Mouse (Mus musculus) spleen, postnatal 10 days (tissue): ENCODE results near the gene 7530416G11Rik.

ENCODE experiments used
- DNase-seq, 2 experiments: peaks; one replicate each; pipeline ENCODE4 v3.0.0; 2021 to 2022; ENCODE audit warnings: low spot score in 2 of 2

Gene 7530416G11Rik

GRCm38 (mm10) chr15:85479919-85480318 is 23.1 kb downstream of the 7530416G11Rik start:
- DNase-seq = no peak

DNA sequence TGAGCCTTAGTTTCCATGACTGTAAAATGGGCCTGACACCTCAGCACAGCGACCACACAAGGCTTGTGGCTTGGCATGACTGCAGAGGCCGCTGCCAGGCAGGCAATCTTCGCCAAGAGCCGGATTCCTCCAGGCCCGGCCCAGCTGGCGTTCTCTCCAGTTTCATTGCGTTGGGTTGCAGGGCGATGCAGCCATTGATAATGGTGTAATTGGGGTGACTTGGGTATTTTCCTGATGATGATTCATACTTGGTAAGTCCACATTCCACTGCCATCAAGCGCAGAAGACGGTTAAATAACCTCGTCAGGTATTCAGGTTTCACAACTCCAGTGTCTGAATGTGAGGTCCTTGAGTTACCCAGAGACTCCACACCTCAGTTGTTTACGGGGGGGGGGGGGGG is 23.7 kb downstream of the 7530416G11Rik start:
- DNase-seq = no peak

- peak; percentile 41 to 77 for DNase-seq
These were observed 25.4 kb downstream of the 7530416G11Rik start for GRCm38 (mm10) chr15:85477584-85477983.

DNA sequence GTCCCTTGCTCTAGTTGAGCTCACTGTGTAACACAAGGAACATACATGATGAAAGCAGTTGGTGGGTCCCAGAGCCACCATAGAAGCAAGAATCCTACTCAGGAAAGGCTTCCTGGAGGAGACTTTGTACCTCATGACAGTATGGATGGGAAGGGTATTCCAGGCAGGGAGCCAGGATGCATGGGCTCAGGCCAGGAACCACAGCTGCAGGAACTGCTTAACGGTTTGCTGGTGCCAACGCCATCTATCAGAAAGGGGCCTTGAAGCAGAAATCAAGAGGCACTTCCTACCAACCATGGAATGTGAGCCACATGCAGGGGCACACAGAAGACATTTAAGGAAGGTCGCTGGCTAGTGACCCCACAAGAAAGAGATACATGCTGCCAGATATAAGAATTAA is 28.3 kb downstream of the 7530416G11Rik start:
- no peak for DNase-seq

GRCm38 (mm10) chr15:85469401-85469800 is 33.6 kb downstream of the 7530416G11Rik start:
- no peak for DNase-seq

GRCm38 (mm10) chr15:85466456-85467067 is 36.5 kb downstream of the 7530416G11Rik start:
- DNase-seq = no peak

DNA sequence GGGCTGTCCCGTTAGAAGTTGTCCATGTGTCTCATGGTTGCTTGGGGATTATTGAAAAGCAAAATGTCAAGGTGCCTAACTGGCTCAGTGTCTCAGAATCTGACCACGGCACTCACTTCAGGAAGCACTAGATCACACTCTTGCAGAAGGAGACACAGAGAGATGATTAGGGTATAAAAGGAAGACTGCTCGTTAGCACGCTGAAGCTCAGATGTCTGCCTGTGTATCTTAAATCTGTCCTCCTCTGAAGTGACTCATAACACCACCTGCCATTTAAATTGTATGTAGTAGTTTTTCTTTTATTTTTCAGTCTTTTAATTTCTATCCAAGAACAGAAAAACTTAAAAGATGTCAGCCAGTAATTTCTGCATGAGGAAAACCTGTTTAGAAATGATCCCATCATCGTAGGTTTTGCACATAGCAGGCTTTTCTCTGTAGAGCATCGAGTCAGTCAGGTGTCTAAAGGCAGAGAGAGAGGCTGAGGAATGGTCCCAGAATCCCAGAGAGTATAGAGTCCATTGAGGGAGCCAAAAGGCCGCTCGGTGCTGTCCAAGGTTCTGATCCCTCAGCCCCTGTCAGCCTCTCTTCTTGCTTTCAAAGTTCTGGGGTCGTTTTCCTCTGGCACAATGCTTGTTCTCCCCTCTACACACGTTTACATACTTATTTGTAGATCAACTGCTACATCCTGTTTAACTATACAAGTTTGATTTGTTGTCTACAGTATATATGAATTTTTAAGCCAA is 38.0 kb downstream of the 7530416G11Rik start:
- DNase-seq = no peak

- no peak for DNase-seq
These were observed 38.8 kb downstream of the 7530416G11Rik start for GRCm38 (mm10) chr15:85464190-85464589.

DNA sequence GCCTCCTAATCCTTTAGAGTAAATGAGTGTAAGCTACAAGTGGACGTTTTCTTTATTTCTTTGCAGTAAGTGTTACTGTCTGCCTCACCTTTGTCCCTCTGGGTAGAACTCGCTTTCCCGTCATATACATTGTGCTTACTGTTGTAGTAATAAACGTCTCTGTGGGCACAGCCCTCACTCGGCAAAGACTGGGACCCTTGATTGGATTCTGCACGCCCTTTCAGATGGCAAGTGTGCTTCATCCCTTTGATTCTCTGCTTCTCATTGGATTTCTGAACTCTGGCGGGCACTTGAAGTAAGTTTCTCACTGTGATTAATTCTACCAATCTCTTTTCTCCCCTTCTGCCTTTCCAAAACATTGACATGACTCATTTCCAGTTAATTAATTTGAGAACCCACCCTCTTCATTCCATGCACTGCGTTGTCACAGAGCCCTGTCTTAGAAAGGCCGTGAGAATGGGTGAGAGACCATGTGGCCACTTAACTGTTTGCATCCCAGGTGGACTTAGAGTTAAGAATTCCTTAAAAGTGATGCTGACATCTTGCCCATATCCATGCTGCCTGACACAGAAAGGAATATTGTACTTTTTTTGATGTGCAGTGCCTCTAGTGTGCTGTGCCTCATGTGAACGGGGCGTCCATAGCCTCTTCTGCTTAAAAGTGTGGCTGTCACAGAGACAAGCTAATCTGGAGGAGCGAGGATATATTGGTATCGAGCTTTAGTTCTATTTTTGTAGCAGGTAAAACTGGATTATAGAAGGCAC is 39.8 kb downstream of the 7530416G11Rik start:
- no peak for DNase-seq

- DNase-seq = no peak
These were observed 40.9 kb downstream of the 7530416G11Rik start for GRCm38 (mm10) chr15:85462138-85462537.

DNA sequence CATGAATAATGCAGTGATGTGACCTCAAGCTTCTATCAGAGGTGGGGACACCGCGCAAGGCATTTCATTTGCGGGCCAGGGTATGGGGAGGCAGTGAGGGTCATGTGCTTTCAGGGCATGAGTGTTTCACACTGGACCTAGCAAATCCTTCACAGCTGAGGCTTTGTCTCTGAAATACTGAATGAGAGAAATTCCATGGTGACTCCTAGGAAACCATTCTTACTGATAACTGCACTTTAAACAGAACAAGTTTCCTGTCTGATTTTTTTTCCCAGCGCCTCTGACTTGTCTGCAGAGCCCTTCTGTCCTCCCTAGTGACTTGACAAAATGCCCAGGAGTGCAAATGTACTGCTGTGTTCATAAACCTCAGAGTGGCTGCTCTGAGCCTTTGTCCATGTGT is 41.5 kb downstream of the 7530416G11Rik start:
- DNase-seq = no peak

GRCm38 (mm10) chr15:85458631-85459082 is 44.4 kb downstream of the 7530416G11Rik start:
- DNase-seq = no peak

DNA sequence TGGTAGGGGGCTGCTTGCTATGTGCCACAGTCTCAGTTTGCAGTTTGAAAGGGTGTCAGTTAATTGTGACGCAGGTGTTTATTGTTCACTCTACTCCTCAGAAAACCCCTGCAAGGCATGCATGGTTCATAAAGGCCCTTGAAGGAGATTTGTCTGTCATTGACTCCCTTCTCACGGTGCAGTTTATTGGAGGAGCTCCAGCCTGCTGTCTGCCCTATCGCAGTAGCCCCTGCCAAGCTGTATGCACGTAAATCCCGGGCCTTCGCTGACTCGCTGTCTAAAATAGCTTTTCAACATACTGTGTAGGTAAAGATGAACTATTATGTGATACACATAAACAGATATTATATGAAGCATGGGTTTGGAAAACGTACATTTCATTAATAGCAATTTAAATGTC is 45.2 kb downstream of the 7530416G11Rik start:
- no peak for DNase-seq

GRCm38 (mm10) chr15:85456891-85457290 is 46.1 kb downstream of the 7530416G11Rik start:
- no peak for DNase-seq

DNA sequence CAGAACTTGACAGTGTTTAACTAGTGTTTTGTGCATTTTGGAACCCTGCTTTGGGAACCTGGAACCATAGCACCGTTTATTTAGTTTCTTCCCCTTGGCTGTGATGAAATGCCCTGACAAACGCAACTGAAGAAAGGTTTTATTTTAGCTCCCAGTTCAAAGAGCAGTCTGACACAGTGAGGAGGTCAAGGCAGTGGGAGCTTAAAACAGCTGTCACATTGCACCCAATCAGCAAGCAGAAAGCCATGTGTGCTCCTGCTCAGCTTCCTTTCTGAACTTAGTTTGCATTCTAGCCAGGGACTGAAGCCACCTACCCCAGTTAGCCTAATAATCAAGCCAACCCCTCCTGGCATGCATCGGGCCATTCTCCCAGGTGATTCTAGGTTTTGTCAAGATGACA is 56.4 kb downstream of the 7530416G11Rik start:
- no peak for DNase-seq
